8 mouse cellular contexts compared by ENCODE assay signal in the genomic region with DNA sequence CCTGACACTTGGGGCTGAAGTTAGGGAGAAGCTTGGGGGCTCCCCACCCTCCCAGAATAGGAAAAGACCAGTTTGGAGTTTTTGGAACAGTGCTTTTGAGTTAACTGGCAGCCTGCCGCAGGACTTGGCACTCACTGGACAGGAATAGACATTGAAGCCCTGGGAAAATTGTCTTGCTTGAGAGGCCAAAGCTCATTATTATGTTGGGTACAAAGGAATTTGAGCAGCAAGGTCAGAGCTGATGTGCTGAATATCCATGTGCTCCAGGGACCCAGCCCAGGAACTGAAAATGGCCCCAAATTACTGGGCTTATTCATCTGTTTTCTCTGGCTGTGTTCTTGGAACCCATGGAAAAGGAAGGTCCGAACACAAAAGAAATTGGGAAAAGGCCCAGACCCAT.
A peak's percentile ranks its signal among the peaks of the same experiment; 100 is the strongest.
DNase-seq lines count a peak whose midpoint lies in the region; ATAC-seq lines count a peak whose summit lies in the region.
"Had no signal": no experiment of that assay in that cellular context is flagged by ENCODE, and none has a peak within 500 bp of the region (broad histone marks: within the 10 kb centered on the region; RNA-seq: fewer than 3 reads in every experiment).

No protein-coding gene starts in this region.

- H3K4me3 ChIP-seq in hindbrain, embryonic 14.5 days (replicated peaks; ENCODE audit: low read length): no peak overlapping the region
- no peak overlapping the region for H3K4me3 ChIP-seq in hindbrain, embryonic 10.5 days
- H3K4me3 ChIP-seq: midbrain, embryonic 12.5 days had no signal

- peak; percentile 62; the same call in 1 of the 2 replicates for ATAC-seq in hindbrain, embryonic 14.5 days (ENCODE audit: low FRiP score)
- no peak for ATAC-seq in activated CD4-positive, CD25-positive, alpha-beta regulatory T cell, adult 4 months

- H3K9ac ChIP-seq in hindbrain, embryonic 14.5 days: no peak overlapping the region
- H3K9ac ChIP-seq: midbrain, embryonic 12.5 days had no signal

- 70% methylated on average over 2 of the region's 2 CpGs for WGBS in hindbrain, embryonic 14.5 days
- 85% methylated on average over 2 of the region's 2 CpGs for WGBS in hindbrain, embryonic 10.5 days

- H3K4me2 ChIP-seq in hindbrain, embryonic 14.5 days (replicated peaks): no peak overlapping the region
- H3K4me2 ChIP-seq: midbrain, embryonic 12.5 days had no signal

- peak; percentile 35 for DNase-seq in hindbrain, embryonic 14.5 days (ENCODE audit: low spot score)
- DNase-seq in hindbrain, embryonic 10.5 days (ENCODE audit: low spot score): no peak
- DNase-seq in cerebellum, adult 8-10 months: peak; percentile 5
- DNase-seq in frontal cortex, adult 2 months (ENCODE audit: extremely low spot score in 1 of 2, low spot score in 1 of 2): peak; percentile 30 to 59
- peak; percentile 36 to 61 for DNase-seq in left cerebral cortex, postnatal 14 days (ENCODE audit: low spot score in 2 of 2)
- DNase-seq in B cell, adult 2 months: no peak

- no peak overlapping the region for H3K27ac ChIP-seq in hindbrain, embryonic 14.5 days
- H3K27ac ChIP-seq in hindbrain, embryonic 10.5 days: no peak overlapping the region
- H3K27ac ChIP-seq: midbrain, embryonic 12.5 days had no signal

- H3K36me3 ChIP-seq in hindbrain, embryonic 14.5 days (replicated peaks; ENCODE audit: control insufficient read depth, insufficient read depth): no peaks in the 10 kb centered on the region
- H3K36me3 ChIP-seq in hindbrain, embryonic 10.5 days: no peaks in the 10 kb centered on the region
- H3K36me3 ChIP-seq: midbrain, embryonic 12.5 days had no signal

- H3K4me1 ChIP-seq in hindbrain, embryonic 14.5 days (replicated peaks; ENCODE audit: control insufficient read depth, insufficient read depth, low read length): no peaks in the 10 kb centered on the region
- no peaks in the 10 kb centered on the region; the same call in 1 of the 2 replicates for H3K4me1 ChIP-seq in hindbrain, embryonic 10.5 days (replicated peaks)
- H3K4me1 ChIP-seq: midbrain, embryonic 12.5 days had no signal

- no peaks in the 10 kb centered on the region for H3K9me3 ChIP-seq in hindbrain, embryonic 14.5 days (ENCODE audit: control insufficient read depth, low read length)
- no peaks in the 10 kb centered on the region for H3K9me3 ChIP-seq in hindbrain, embryonic 10.5 days
- H3K9me3 ChIP-seq: midbrain, embryonic 12.5 days had no signal

- intact Hi-C loops in left cerebral cortex, postnatal 14 days (cut with DNase I): no loop called here

- H3K27me3 ChIP-seq in hindbrain, embryonic 14.5 days (ENCODE audit: control insufficient read depth, insufficient read depth, low read length): no peaks in the 10 kb centered on the region
- H3K27me3 ChIP-seq in hindbrain, embryonic 10.5 days (ENCODE audit: insufficient read depth, poor library complexity, severe bottlenecking): no peaks in the 10 kb centered on the region
- H3K27me3 ChIP-seq: midbrain, embryonic 12.5 days had no signal

Comparison
In these comparisons a context has a peak if more than half of its experiments do, and no peak if none do; other contexts are left out.
1. DNase-seq: peak in hindbrain, embryonic 14.5 days (single experiment), cerebellum, adult 8-10 months (single experiment), frontal cortex, adult 2 months (2 of 2) and left cerebral cortex, postnatal 14 days (2 of 2); none in hindbrain, embryonic 10.5 days (single experiment) and B cell, adult 2 months (0 of 2).